10 mouse cellular contexts compared by ENCODE assay signal in the genomic region with DNA sequence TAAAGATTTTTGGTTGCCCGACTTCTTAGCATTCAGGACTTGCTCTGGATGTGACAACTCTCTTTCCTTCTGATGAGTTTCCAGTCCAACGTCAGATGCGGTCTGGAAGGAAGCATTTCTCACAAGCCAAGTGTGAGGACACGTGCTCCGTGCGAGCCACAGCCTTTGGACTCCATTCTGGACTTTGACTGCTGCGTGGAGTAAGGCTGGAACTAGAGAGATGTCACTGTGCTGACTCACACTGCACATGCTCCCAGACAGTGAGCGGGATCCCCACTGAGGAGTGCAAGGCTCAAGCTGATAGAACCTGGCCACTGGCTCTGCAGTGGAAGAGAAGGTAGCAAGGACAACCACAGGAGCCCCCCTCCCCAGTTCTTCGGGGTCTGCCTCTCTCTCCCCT. TPM values are rescaled to one million over a fixed set of nuclear protein-coding genes. Genes with fewer than 3 reads are reported as not detected.
A peak's percentile ranks its signal among the peaks of the same experiment; 100 is the strongest.
DNase-seq lines count a peak whose midpoint lies in the region; ATAC-seq lines count a peak whose summit lies in the region.
"Had no signal": no experiment of that assay in that cellular context is flagged by ENCODE, and none has a peak within 500 bp of the region (broad histone marks: within the 10 kb centered on the region; RNA-seq: fewer than 3 reads in every experiment).

No protein-coding gene starts in this region.

- no peak for DNase-seq in frontal cortex, postnatal 10 days (ENCODE audit: low spot score in 2 of 2)
- peak; percentile 36 for DNase-seq in adrenal gland, postnatal 25 days
- DNase-seq in liver, embryonic 11.5 days (ENCODE audit: low spot score) = no peak
- no peak for DNase-seq in urinary bladder, adult 2 months (ENCODE audit: low spot score)
- DNase-seq in frontal cortex, postnatal 25 days (ENCODE audit: low spot score in 2 of 2) = no peak
- DNase-seq in cerebellum, adult 11-12 months = no peak

- WGBS in intestine, embryonic 16.5 days = 66% methylated on average over 9 of the region's 9 CpGs
- 75% methylated on average over 9 of the region's 9 CpGs for whole genome bisulfite sequencing in liver, embryonic 11.5 days

- no peaks in the 10 kb centered on the region for H3K9me3 ChIP-seq in intestine, embryonic 16.5 days (ENCODE audit: control insufficient read depth, low read length)
- no peaks in the 10 kb centered on the region for H3K9me3 ChIP-seq in liver, embryonic 11.5 days (ENCODE audit: control insufficient read depth, low read length)
- H3K9me3 ChIP-seq: embryonic facial prominence, embryonic 12.5 days; heart, embryonic 15.5 days had no signal

- H3K27me3 ChIP-seq in intestine, embryonic 16.5 days (replicated peaks; ENCODE audit: control insufficient read depth, insufficient read depth, low read length) = no peaks in the 10 kb centered on the region
- H3K27me3 ChIP-seq in liver, embryonic 11.5 days (replicated peaks; ENCODE audit: control insufficient read depth, insufficient read depth, low read length) = no peaks in the 10 kb centered on the region
- H3K27me3 ChIP-seq: embryonic facial prominence, embryonic 12.5 days; heart, embryonic 15.5 days had no signal

- H3K4me1 ChIP-seq in intestine, embryonic 16.5 days (ENCODE audit: control insufficient read depth, insufficient read depth, low read length) = peaks cover 2% of the 10 kb centered on the region; the same call in 1 of the 2 replicates
- peaks cover 29% of the 10 kb centered on the region for H3K4me1 ChIP-seq in liver, embryonic 11.5 days (replicated peaks; ENCODE audit: control insufficient read depth, insufficient read depth, low read length)
- H3K4me1 ChIP-seq: embryonic facial prominence, embryonic 12.5 days had no signal

- no peak overlapping the region for H3K9ac ChIP-seq in intestine, embryonic 16.5 days (ENCODE audit: low read depth, low read length)
- H3K9ac ChIP-seq in liver, embryonic 11.5 days (ENCODE audit: low read depth, low read length) = peak overlapping the region; percentile 42
- H3K9ac ChIP-seq: embryonic facial prominence, embryonic 12.5 days; heart, embryonic 15.5 days had no signal

- H3K27ac ChIP-seq in intestine, embryonic 16.5 days (ENCODE audit: low read length) = no peak overlapping the region
- H3K27ac ChIP-seq in liver, embryonic 11.5 days (ENCODE audit: low read depth, low read length) = peak overlapping the region; percentile 92
- H3K27ac ChIP-seq: embryonic facial prominence, embryonic 12.5 days; heart, embryonic 15.5 days had no signal

- ATAC-seq in frontal cortex, adult (ENCODE audit: low TSS enrichment) = peak; percentile 79
- ATAC-seq in intestine, embryonic 16.5 days = peak; percentile 98
- ATAC-seq in liver, embryonic 11.5 days (replicated peaks; ENCODE audit: low FRiP score) = peak; percentile 44; the same call in 1 of the 2 replicates

- no peak overlapping the region for H3K4me2 ChIP-seq in intestine, embryonic 16.5 days (ENCODE audit: low read depth, low read length)
- H3K4me2 ChIP-seq in liver, embryonic 11.5 days = peak overlapping the region; percentile 64
- H3K4me2 ChIP-seq: embryonic facial prominence, embryonic 12.5 days; heart, embryonic 15.5 days had no signal

- no peaks in the 10 kb centered on the region for H3K36me3 ChIP-seq in intestine, embryonic 16.5 days (ENCODE audit: control insufficient read depth, insufficient read depth, low read length)
- H3K36me3 ChIP-seq in liver, embryonic 11.5 days (ENCODE audit: control insufficient read depth, insufficient read depth, low read length) = no peaks in the 10 kb centered on the region
- H3K36me3 ChIP-seq: embryonic facial prominence, embryonic 12.5 days; heart, embryonic 15.5 days had no signal

- no peak overlapping the region for H3K4me3 ChIP-seq in intestine, embryonic 16.5 days (ENCODE audit: low read length)
- H3K4me3 ChIP-seq in liver, embryonic 11.5 days (ENCODE audit: low read depth, low read length) = no peak overlapping the region; the same call in 1 of the 2 replicates
- H3K4me3 ChIP-seq: embryonic facial prominence, embryonic 12.5 days; heart, embryonic 15.5 days had no signal

RNA-seq across cellular contexts. Expression of a gene that starts 33.9 kb away (rescaled TPM):
- total RNA-seq in adrenal gland, postnatal 25 days (2021) = 18.0 and 21.1 TPM in 2 replicates
- 28.8 and 30.4 TPM in 2 replicates for polyA plus RNA-seq in intestine, embryonic 16.5 days (2015; fragmentation: Nextera tagmentation; extraction: Ambion mirVana)
- polyA plus RNA-seq in liver, embryonic 11.5 days (2014; fragmentation: Nextera tagmentation; extraction: Ambion mirVana) = 69.5 and 71.8 TPM in 2 replicates
- 26.0 and 34.4 TPM in 2 replicates for polyA plus RNA-seq in urinary bladder, adult 2 months (2012; rRNA removed)

Comparison
In these comparisons a context has a peak if more than half of its experiments do, and no peak if none do; other contexts are left out.
1. ATAC-seq: peak in every context shown above with its lines; median percentile 98 in intestine, embryonic 16.5 days; 79 in frontal cortex, adult; 44 in liver, embryonic 11.5 days.